8 mouse cellular contexts compared by ENCODE assay signal in the genomic region with DNA sequence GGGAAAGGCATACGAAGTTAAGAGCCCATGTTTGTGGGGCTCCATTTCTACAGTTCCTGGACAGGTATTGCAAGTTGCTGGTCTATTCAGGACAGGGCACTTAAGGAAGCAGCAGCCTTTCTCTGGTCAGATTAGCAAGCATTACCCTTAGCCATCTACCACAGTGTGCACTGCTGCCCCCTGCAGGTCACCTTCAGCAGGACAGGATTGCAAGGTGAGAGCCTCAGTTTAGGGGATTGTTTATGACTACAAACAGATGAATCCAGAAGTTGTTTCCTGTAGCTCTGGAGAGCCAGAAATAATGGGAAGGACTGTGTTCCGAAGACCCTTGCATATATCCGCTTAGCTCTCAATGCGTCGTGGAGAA. TPM values are rescaled to one million over a fixed set of nuclear protein-coding genes. Genes with fewer than 3 reads are reported as not detected.
DNase-seq lines count a peak whose midpoint lies in the region; ATAC-seq lines count a peak whose summit lies in the region.

No protein-coding gene starts in this region.

- peaks cover 39% of the 10 kb centered on the region for H3K27me3 ChIP-seq in heart, embryonic 10.5 days (ENCODE audit: insufficient read depth, poor library complexity, severe bottlenecking)

- H3K9me3 ChIP-seq in heart, embryonic 10.5 days, result no peaks in the 10 kb centered on the region

- peak; percentile 60 for ATAC-seq in megakaryocyte-erythroid progenitor cell, adult 5-6 weeks (replicated peaks; ENCODE audit: low FRiP score, low TSS enrichment, poor library complexity, severe bottlenecking)

- WGBS in heart, embryonic 10.5 days, result 57% methylated on average over 5 of the region's 5 CpGs

- no peak overlapping the region for H3K27ac ChIP-seq in heart, embryonic 10.5 days

- H3K4me1 ChIP-seq in heart, embryonic 10.5 days, result peaks cover 22% of the 10 kb centered on the region

- DNase-seq in heart, adult 11 months, result peak; percentile 92
- no peak for DNase-seq in heart, embryonic 10.5 days (ENCODE audit: low spot score)
- DNase-seq in A20 (ENCODE audit: low read depth, low spot score) (peak; percentile 78), ZHBTc4 (ENCODE audit: low read depth, low spot score) (peak; percentile 81)
- peak; percentile 77 to 86 for DNase-seq in cerebellum, postnatal 25 days
- peak; percentile 53 to 80 for DNase-seq in kidney, adult 8-10 months
- DNase-seq in thymus, postnatal 14 days, result peak; percentile 71

- H3K36me3 ChIP-seq in heart, embryonic 10.5 days, result peaks cover 5% of the 10 kb centered on the region; the same call in 1 of the 2 replicates

- H3K4me3 ChIP-seq in heart, embryonic 10.5 days, result no peak overlapping the region

RNA-seq across cellular contexts. Expression of a gene that starts 3.6 kb away (rescaled TPM):
- 4.3 and 8.1 TPM in 2 replicates for polyA plus RNA-seq in heart, embryonic 10.5 days (2016; fragmentation: Nextera tagmentation; extraction: Ambion mirVana)
- total RNA-seq in megakaryocyte-erythroid progenitor cell, adult 5-6 weeks (2014; fragmentation: Nextera tagmentation), result 0.32 and 0.39 TPM in 2 replicates
- 0.46 and 2.2 TPM in 2 replicates for total RNA-seq in megakaryocyte-erythroid progenitor cell, adult 5-6 weeks (2017)

RNA-seq across cellular contexts. Expression of a gene that starts 18.5 kb away (rescaled TPM):
- polyA plus RNA-seq in heart, embryonic 10.5 days (2016; fragmentation: Nextera tagmentation; extraction: Ambion mirVana), result 10.8 and 11.0 TPM in 2 replicates
- 5.6 and 5.9 TPM in 2 replicates for total RNA-seq in megakaryocyte-erythroid progenitor cell, adult 5-6 weeks (2014; fragmentation: Nextera tagmentation)
- total RNA-seq in megakaryocyte-erythroid progenitor cell, adult 5-6 weeks (2017), result 7.0 and 26.9 TPM in 2 replicates

RNA-seq across cellular contexts. Expression of a gene that starts 38.5 kb away (rescaled TPM):
- polyA plus RNA-seq in heart, embryonic 10.5 days (2016; fragmentation: Nextera tagmentation; extraction: Ambion mirVana), result 173 and 197 TPM in 2 replicates
- 42.0 and 85.4 TPM in 2 replicates for total RNA-seq in megakaryocyte-erythroid progenitor cell, adult 5-6 weeks (2014; fragmentation: Nextera tagmentation)
- 155 and 210 TPM in 2 replicates for total RNA-seq in megakaryocyte-erythroid progenitor cell, adult 5-6 weeks (2017)

RNA-seq across cellular contexts. Expression of a gene that starts 39.8 kb away (rescaled TPM):
- polyA plus RNA-seq in heart, embryonic 10.5 days (2016; fragmentation: Nextera tagmentation; extraction: Ambion mirVana), result 95.2 and 102 TPM in 2 replicates
- total RNA-seq in megakaryocyte-erythroid progenitor cell, adult 5-6 weeks (2014; fragmentation: Nextera tagmentation), result 41.7 and 81.2 TPM in 2 replicates
- 23.6 and 28.0 TPM in 2 replicates for total RNA-seq in megakaryocyte-erythroid progenitor cell, adult 5-6 weeks (2017)
